Mouse (Mus musculus) brain, embryonic 14.5 days (tissue): ENCODE results near the gene Zfp719.

Experiments used
- CTCF ChIP-seq: fragments of 200-500 bp; IDR thresholded peaks from 2 replicates; pipeline ENCODE4 v1.5.1; 2012; ENCODE audit warnings: inconsistent platforms, mild to moderate bottlenecking, moderate library complexity, borderline replicate concordance; ENCODE audit not compliant: insufficient read depth, insufficient read length; ENCODE audit errors: extremely low read depth
- POLR2A ChIP-seq: fragments of 200-500 bp; IDR thresholded peaks from 2 replicates; pipeline ENCODE4 v1.6.1; 2012; ENCODE audit warnings: mild to moderate bottlenecking, inconsistent platforms, borderline replicate concordance; ENCODE audit not compliant: poor library complexity, insufficient read depth, insufficient read length, severe bottlenecking; ENCODE audit errors: extremely low read depth

GRCm38 (mm10) chr7:43562006-43562633, 17.3 kb upstream of the Zfp719 start, which contains the start of gene Zfp658:
- TF ChIP-seq CTCF (0 out of 2 replicates have a peak, but pooled peaks have one; percentile 3), POLR2A (no peak)
